Mouse (Mus musculus) liver, postnatal 0 days (tissue): ENCODE results near the gene B3gnt8. TPM values are rescaled to one million over a fixed set of nuclear protein-coding genes. Genes with fewer than 3 reads are reported as not detected.

Experiments used
- ATAC-seq: fragments of 200-750 bp; cut with Nextera tagmentation; 2 replicates; pipeline ENCODE4 v1.8.0; 2017; ENCODE audit warnings: mild to moderate bottlenecking, moderate library complexity
- DNase-seq: peaks from one replicate; pipeline ENCODE4 v3.0.0-alpha.2; 2016
- H3K27ac ChIP-seq: fragments of 300-500 bp; sonication (generic); 2 replicates; pipeline ENCODE4 v1.5.1; 2014; ENCODE audit warnings: antibody characterized with exemption, moderate library complexity, mild to moderate bottlenecking, low read depth
- H3K27me3 ChIP-seq: fragments of 300-500 bp; sonication (generic); 2 replicates; pipeline ENCODE4 v1.6.1; 2014; ENCODE audit warnings: low read length, control low read depth, mixed read lengths; ENCODE audit not compliant: insufficient read depth
- H3K36me3 ChIP-seq: fragments of 300-500 bp; sonication (generic); replicated peaks from 2 replicates; pipeline ENCODE4 v1.6.1; 2014; ENCODE audit warnings: mild to moderate bottlenecking, control low read depth, low read length, moderate library complexity, mixed read lengths; ENCODE audit not compliant: insufficient read depth
- H3K4me1 ChIP-seq: fragments of 300-500 bp; sonication (generic); 2 replicates; pipeline ENCODE4 v1.6.1; 2014; ENCODE audit warnings: antibody characterized with exemption, mild to moderate bottlenecking, control low read depth; ENCODE audit not compliant: insufficient read depth
- H3K4me2 ChIP-seq: fragments of 300-500 bp; sonication (generic); 2 replicates; pipeline ENCODE4 v1.6.1; 2014; ENCODE audit warnings: low read depth, mild to moderate bottlenecking, low read length, moderate library complexity, mixed read lengths
- H3K4me3 ChIP-seq: fragments of 300-500 bp; sonication (generic); 2 replicates; pipeline ENCODE4 v1.5.1; 2014; ENCODE audit warnings: low read depth, low read length
- H3K9ac ChIP-seq: fragments of 300-500 bp; sonication (generic); replicated peaks from 2 replicates; pipeline ENCODE4 v1.6.1; 2014; ENCODE audit warnings: mild to moderate bottlenecking, moderate library complexity
- H3K9me3 ChIP-seq: fragments of 300-500 bp; sonication (generic); 2 replicates; pipeline ENCODE4 v1.6.1; 2016; ENCODE audit warnings: mild to moderate bottlenecking, control low read depth, low read length, mixed read lengths
- CTCF ChIP-seq: sonication (generic); IDR thresholded peaks from 2 replicates; pipeline ENCODE4 v1.5.1; 2016; ENCODE audit warnings: antibody characterized with exemption, low read depth
- EP300 ChIP-seq: IDR thresholded peaks from 2 replicates; pipeline ENCODE4 v1.6.1; 2016; ENCODE audit warnings: antibody characterized with exemption, low read depth, mild to moderate bottlenecking
- WGBS: fragments of 180-500 bp; shearing (Covaris S2); extraction: QIAGEN DNeasy Blood & Tissue Kit; methylation state at CpG from one replicate; pipeline ENCODE4 v1.1.7; 2014; ENCODE audit not compliant: insufficient replicate concordance; 5-methylcytosine and 5-hydroxymethylcytosine counted together
- polyA plus RNA-seq: library from polyadenylated mRNA; unstranded; fragments of >200 nt; fragmentation: Nextera tagmentation; extraction: Ambion mirVana; gene quantifications from 2 replicates; pipeline ENCODE4 v1.2.1, GENCODE M21; 2015

B3gnt8 gene
- polyA plus RNA-seq, 1 experiment from 2014 or later = 3.7 TPM

DNA sequence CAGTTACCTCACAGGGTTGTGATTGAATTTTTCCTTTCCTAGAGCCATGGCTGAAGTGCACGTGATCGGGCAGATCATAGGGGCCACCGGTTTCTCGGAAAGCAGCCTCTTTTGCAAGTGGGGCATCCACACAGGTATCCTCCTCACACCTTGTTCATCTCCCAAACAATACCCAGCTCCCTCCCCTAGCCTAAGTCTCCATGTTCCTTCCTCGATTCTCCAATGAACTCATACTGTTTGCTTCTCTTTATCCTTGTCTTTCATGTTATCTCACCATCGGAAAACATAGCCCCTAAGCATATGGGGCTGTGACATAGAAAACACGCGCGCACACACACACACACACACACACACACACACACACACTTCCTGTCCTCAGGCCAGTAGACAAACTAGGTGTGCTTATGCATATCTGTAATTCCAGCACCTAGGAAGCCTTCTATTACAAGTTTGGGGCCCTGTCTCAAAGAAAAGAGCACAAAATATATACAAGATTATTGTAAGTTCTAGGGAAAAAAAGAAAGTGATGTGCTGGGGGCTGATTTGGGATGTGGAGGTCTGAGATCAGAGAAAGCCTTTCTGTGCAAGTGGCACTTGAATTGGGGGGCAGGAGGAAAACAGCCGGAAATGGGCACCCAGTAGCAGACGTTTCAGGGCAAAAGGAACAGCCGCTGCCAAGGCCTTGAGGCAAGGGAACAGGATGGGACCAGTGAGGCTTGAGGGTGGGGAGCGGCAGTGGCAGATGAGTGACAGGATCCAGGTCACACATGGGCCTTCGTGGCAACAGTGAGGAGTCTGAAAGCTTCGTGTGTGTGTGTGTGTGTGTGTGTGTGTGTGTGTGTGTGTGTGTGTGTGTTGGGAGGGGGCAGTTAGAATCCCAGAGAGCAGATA is 55.1 kb downstream of the B3gnt8 start:
- ATAC-seq = no peak
- DNase-seq = no peak
- H3K27ac ChIP-seq = peak overlapping the region; percentile 98
- no peaks in the 10 kb centered on the region for H3K36me3 ChIP-seq
- peak overlapping the region; percentile 58 for H3K4me2 ChIP-seq
- no peaks in the 10 kb centered on the region for H3K9me3 ChIP-seq
- 20% methylated on average over 15 of the region's 15 CpGs for WGBS
- no peaks in the 10 kb centered on the region for H3K27me3 ChIP-seq
- H3K4me1 ChIP-seq = peaks cover 55% of the 10 kb centered on the region
- H3K4me3 ChIP-seq = peak overlapping the region; percentile 77
- TF ChIP-seq CTCF = no peak
- TF ChIP-seq EP300 = no peak
- no peak overlapping the region for H3K9ac ChIP-seq

DNA sequence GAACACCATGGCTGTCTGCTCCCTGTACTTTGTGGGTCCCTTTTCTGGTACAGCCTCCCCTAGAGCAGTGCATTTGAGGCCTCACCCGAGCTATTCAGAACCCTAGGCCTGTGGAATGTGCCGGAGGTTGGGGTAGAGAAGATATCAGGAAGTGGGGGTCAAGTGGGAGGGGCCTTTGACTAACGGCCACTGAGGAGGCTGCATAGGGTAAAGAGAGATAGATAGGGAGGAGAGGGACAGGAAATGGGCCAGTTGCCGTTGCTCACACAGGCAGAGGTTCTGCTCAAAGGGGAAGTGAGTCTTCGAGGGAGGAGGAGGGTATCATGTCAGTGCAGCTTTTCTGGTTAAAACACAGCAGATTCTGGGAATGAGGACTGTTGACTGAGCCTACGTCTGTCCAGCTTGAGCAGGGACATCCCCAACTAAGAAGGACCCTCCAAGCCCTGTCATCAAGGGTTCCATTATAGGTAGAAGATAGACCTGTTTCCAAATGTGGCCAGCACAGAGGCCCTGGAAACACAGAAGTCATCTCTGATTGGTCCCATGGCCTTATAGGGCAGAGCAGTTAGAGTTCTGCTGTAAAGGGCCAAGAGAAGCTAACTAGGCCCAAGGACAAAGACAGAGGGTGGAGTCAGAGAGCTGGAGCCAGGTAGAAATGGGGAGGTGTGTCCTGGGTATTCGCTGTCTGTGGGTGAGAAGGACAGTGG is 57.2 kb downstream of the B3gnt8 start:
- no peak overlapping the region for H3K4me3 ChIP-seq
- peak overlapping the region; percentile 98 for H3K27ac ChIP-seq
- H3K4me2 ChIP-seq = peak overlapping the region; percentile 22; the same call in 1 of the 2 replicates
- peak; percentile 70 for DNase-seq
- no peaks in the 10 kb centered on the region for H3K27me3 ChIP-seq
- no peaks in the 10 kb centered on the region for H3K9me3 ChIP-seq
- peak overlapping the region; percentile 39; the same call in 1 of the 2 replicates for H3K9ac ChIP-seq
- no peak for TF ChIP-seq CTCF
- TF ChIP-seq EP300 = peak; percentile 77
- 29% methylated on average over 7 of the region's 7 CpGs for WGBS
- H3K36me3 ChIP-seq = no peaks in the 10 kb centered on the region
- peaks cover 62% of the 10 kb centered on the region for H3K4me1 ChIP-seq
- 0 out of 2 replicates have a peak, but pooled peaks have one; percentile 1 for ATAC-seq

DNA sequence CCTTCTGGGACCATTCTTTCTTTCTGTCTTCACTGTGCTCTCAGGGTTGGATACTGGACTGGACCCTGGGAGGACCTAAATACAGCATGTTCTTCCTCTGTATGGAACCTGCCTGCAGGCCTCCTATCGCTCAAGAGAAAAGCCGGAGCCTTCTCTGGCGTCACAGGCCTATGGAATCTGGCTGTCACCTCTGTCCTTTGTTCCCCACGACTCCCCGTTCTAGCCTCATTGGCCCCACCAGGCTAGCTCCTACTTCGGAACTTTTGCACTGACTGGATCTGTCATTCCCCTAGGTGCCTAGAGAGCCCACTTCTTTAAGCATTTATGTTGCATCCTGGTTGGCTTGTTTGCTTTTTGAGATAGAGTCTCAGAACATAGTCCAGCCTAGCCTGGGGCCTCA is 58.2 kb downstream of the B3gnt8 start:
- no peak for DNase-seq
- Histone ChIP-seq H3K27ac (0 out of 2 replicates have a peak overlapping the region, but pooled peaks have one; percentile 98), H3K9me3 (no peaks in the 10 kb centered on the region), H3K4me3 (no peak overlapping the region), H3K4me1 (peaks cover 58% of the 10 kb centered on the region), H3K36me3 (no peaks in the 10 kb centered on the region), H3K9ac (no peak overlapping the region), H3K27me3 (no peaks in the 10 kb centered on the region), H3K4me2 (no peak overlapping the region)
- TF ChIP-seq CTCF (no peak), EP300 (no peak)
- 85% methylated on average over 6 of the region's 6 CpGs for WGBS
- ATAC-seq = no peak

Other genes with a start within 250 kb of the B3gnt8 start
- 5.2 and 5.5 TPM in 2 replicates for gene Lipe, start 227.9 kb upstream of the B3gnt8 start, polyA plus RNA-seq
- not detected in 2 replicates for gene Cxcl17, start 213.8 kb upstream of the B3gnt8 start, polyA plus RNA-seq
- 24.3 and 27.3 TPM in 2 replicates for gene Ceacam1, start 149.1 kb upstream of the B3gnt8 start, polyA plus RNA-seq
- gene Ceacam2, start 86.8 kb upstream of the B3gnt8 start, polyA plus RNA-seq = 0.08 TPM in 1 of 2 replicates, not detected in the other
- gene Erich4, start 10.8 kb upstream of the B3gnt8 start, polyA plus RNA-seq = 0.20 TPM in 1 of 2 replicates, not detected in the other
- 12.2 and 13.7 TPM in 2 replicates for gene Dmac2, start 7.2 kb upstream of the B3gnt8 start, polyA plus RNA-seq
- gene Bckdha, start 32.3 kb downstream of the B3gnt8 start, polyA plus RNA-seq = 106 and 123 TPM in 2 replicates
- gene Exosc5, start 32.5 kb downstream of the B3gnt8 start, polyA plus RNA-seq = 44.5 and 49.2 TPM in 2 replicates
- gene Tmem91, start 48.5 kb downstream of the B3gnt8 start, polyA plus RNA-seq = 0.58 and 0.76 TPM in 2 replicates
- gene B9d2, start 54.1 kb downstream of the B3gnt8 start, polyA plus RNA-seq = 15.0 and 16.0 TPM in 2 replicates
- 5.1 and 6.1 TPM in 2 replicates for gene Tgfb1, start 60.3 kb downstream of the B3gnt8 start, polyA plus RNA-seq
- 6.7 and 6.8 TPM in 2 replicates for gene Ccdc97, start 92.4 kb downstream of the B3gnt8 start, polyA plus RNA-seq
- 21.4 and 22.6 TPM in 2 replicates for gene Hnrnpul1, start 128.1 kb downstream of the B3gnt8 start, polyA plus RNA-seq
- 26.6 and 27.4 TPM in 2 replicates for gene Axl, start 162.1 kb downstream of the B3gnt8 start, polyA plus RNA-seq
- gene Cyp2s1, start 190.3 kb downstream of the B3gnt8 start, polyA plus RNA-seq = 0.65 and 0.92 TPM in 2 replicates